Mouse (Mus musculus): ENCODE measurements around the gene D230025D16Rik.

DNA sequence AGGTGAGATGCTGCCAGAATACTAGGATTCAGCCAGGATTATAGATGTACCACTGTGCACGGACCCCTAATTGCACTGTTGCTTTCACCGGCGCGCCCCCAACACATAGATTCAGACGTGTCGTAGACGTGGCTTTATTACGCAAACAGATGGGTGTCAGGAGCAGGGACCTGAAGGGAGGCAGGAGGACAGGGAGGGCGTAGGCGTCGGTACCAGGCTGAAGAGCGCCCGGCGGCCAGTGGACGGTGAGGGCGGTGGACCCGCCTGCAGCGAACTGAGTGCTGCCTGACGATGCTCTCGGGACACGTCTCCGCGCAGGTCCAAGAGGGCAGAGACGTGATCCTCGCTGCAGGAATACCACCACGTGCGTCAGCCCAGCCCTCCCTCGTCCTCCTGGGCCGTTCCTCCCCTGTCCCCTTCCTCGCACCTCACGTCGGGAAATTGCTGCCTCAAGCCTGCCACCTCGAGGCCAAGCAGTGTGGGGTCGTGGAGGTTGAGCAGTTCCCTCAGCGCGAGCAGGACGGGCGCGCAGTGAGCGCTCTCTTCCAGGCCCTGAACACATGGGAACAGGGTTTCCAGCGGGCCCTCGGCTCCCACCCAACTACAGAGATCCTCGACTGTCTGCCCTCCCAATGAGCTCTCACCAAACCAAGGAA is 65.0 kb downstream of the D230025D16Rik start, which contains the start of gene 4931428F04Rik:
- TF ChIP-seq CTCF (conservative IDR thresholded peaks at IDR 0.05; ENCODE audit: low read length), result no peak; the same call in 1 of the 2 replicates
- TF ChIP-seq POU5F1 (IDR thresholded peaks at IDR 0.05; ENCODE audit: borderline replicate concordance, low read length), result no peak

Measured in E14TG2a.4 (cell line).